Mouse (Mus musculus) layer of hippocampus, adult 2 months (tissue): Measurements from ENCODE around the gene Dhx34. TPM values are rescaled to one million over a fixed set of nuclear protein-coding genes. Genes with fewer than 3 reads are reported as not detected.
A peak's percentile ranks its signal among the peaks of the same experiment; 100 is the strongest.
"Not testable (repeated sequence)": the region's sequence is repeated elsewhere in the genome, so short reads cannot be mapped to it uniquely, and the experiment has no call there.

ENCODE experiments used
- DNase-seq, 2 experiments: peaks; one replicate each; pipeline ENCODE4 v3.0.0; 2022; ENCODE audit warnings: low spot score in 2 of 2
- H3K27ac ChIP-seq: fragments of 200-600 bp; 2 replicates; pipeline ENCODE4 v1.8.1; 2022
- H3K4me3 ChIP-seq: fragments of 200-600 bp; 2 replicates; pipeline ENCODE4 v1.8.1; 2022; ENCODE audit warnings: mild to moderate bottlenecking
- CTCF ChIP-seq: fragments of 200-600 bp; conservative IDR thresholded peaks from 2 replicates; pipeline ENCODE4 v1.8.1; 2022; ENCODE audit warnings: antibody characterized with exemption, mild to moderate bottlenecking, moderate library complexity
- long read RNA-seq, 2 experiments: library from polyadenylated mRNA; stranded (forward); transcript quantifications; one replicate each; pipeline ENCODE4 v2.0.0; 2021; ENCODE audit warnings: borderline mapping rate in 2 of 2
- total RNA-seq, 2 experiments: library from RNA; stranded (reverse); gene quantifications; 2 replicates each; pipeline ENCODE4 v1.2.3; 2021

The Dhx34 gene
- total RNA-seq, result 10 to 100 TPM; 12.3 to 12.4 TPM
- long read RNA-seq, experiment 1, full-length matches to known transcripts, result 1 of 12 reads
- long read RNA-seq, experiment 1, partial matches to known transcripts, result 4 of 12 reads
- long read RNA-seq, experiment 1, other reads (novel, unspliced or antisense), result 7 of 12 reads
- long read RNA-seq, experiment 2, partial matches to known transcripts, result 6 of 14 reads
- long read RNA-seq, experiment 2, other reads (novel, unspliced or antisense), result 7 of 14 reads

GRCm38 (mm10) chr7:16221582-16222272 is at the start of gene Dhx34:
Dhx34 (minus strand) TSS chr7:16222037.
- TF ChIP-seq CTCF, result peak; percentile 64
- peak within 1 kb of the TSS; percentile 78 for H3K4me3 ChIP-seq
- DNase-seq, result peak; percentile 95 to 96
- peak within 1 kb of the TSS; percentile 89 for H3K27ac ChIP-seq

GRCm38 (mm10) chr7:16271139-16271538 is 49.3 kb upstream of the Dhx34 start:
- TF ChIP-seq CTCF, result no peak
- Histone ChIP-seq H3K4me3 (no peak overlapping the region; the same call in 1 of the 2 replicates), H3K27ac (peak overlapping the region; percentile 14; the same call in 1 of the 2 replicates)
- no peak for DNase-seq

- DNase-seq, H3K27ac ChIP-seq, H3K4me3 ChIP-seq: not testable (repeated sequence)
These were observed 44.8 kb upstream of the Dhx34 start for GRCm38 (mm10) chr7:16266593-16266992.

- DNase-seq, result no peak
- H3K27ac ChIP-seq, result no peak overlapping the region
- no peak for TF ChIP-seq CTCF
- no peak overlapping the region for H3K4me3 ChIP-seq
These were observed 44.0 kb upstream of the Dhx34 start for GRCm38 (mm10) chr7:16265856-16266255.

GRCm38 (mm10) chr7:16263843-16264242 is 42.0 kb upstream of the Dhx34 start:
- TF ChIP-seq CTCF, result no peak
- H3K4me3 ChIP-seq, result no peak overlapping the region
- no peak for DNase-seq
- no peak overlapping the region for H3K27ac ChIP-seq

- peak; percentile 80 for TF ChIP-seq CTCF
- no peak overlapping the region for H3K4me3 ChIP-seq
- DNase-seq, result peak; percentile 62 to 79
- H3K27ac ChIP-seq, result no peak overlapping the region
These were observed 41.4 kb upstream of the Dhx34 start for GRCm38 (mm10) chr7:16263015-16263787.

- DNase-seq, result no peak
- TF ChIP-seq CTCF, result no peak
- H3K27ac ChIP-seq, result no peak overlapping the region
- no peak overlapping the region for H3K4me3 ChIP-seq
These were observed 39.3 kb upstream of the Dhx34 start for GRCm38 (mm10) chr7:16261097-16261496.

GRCm38 (mm10) chr7:16259110-16259590 is 37.3 kb upstream of the Dhx34 start, which contains the start of gene C5ar1:
C5ar1 (minus strand) TSS chr7:16259540.
- DNase-seq, result no peak
- Histone ChIP-seq H3K4me3 (no peak within 1 kb of the TSS), H3K27ac (no peak within 1 kb of the TSS)
- no peak for TF ChIP-seq CTCF

GRCm38 (mm10) chr7:16257830-16258229 is 36.0 kb upstream of the Dhx34 start:
- Histone ChIP-seq H3K4me3 (no peak overlapping the region), H3K27ac (no peak overlapping the region)
- no peak for TF ChIP-seq CTCF
- no peak for DNase-seq

- H3K4me3 ChIP-seq, H3K27ac ChIP-seq, DNase-seq: not testable (repeated sequence)
These were observed 34.1 kb upstream of the Dhx34 start for GRCm38 (mm10) chr7:16255963-16256362.

- H3K27ac ChIP-seq, result no peak overlapping the region
- TF ChIP-seq CTCF, result no peak
- DNase-seq, result no peak
- H3K4me3 ChIP-seq, result no peak overlapping the region
These were observed 32.4 kb upstream of the Dhx34 start for GRCm38 (mm10) chr7:16254195-16254594.

- Histone ChIP-seq H3K27ac (no peak overlapping the region), H3K4me3 (no peak overlapping the region)
- TF ChIP-seq CTCF, result no peak
- DNase-seq, result no peak
These were observed 28.9 kb upstream of the Dhx34 start for GRCm38 (mm10) chr7:16250687-16251086.

- no peak for TF ChIP-seq CTCF
- DNase-seq, result no peak
- Histone ChIP-seq H3K27ac (no peak overlapping the region), H3K4me3 (no peak overlapping the region)
These were observed 24.1 kb upstream of the Dhx34 start for GRCm38 (mm10) chr7:16245958-16246357.
